Comparison of ENCODE assay signal across 8 mouse cellular contexts in genomic region chr11:35893018-35893421, GRCm38 (mm10). TPM values are rescaled to one million over a fixed set of nuclear protein-coding genes. Genes with fewer than 3 reads are reported as not detected.
DNase-seq lines count a peak whose midpoint lies in the region; ATAC-seq and TF ChIP-seq lines count a peak whose summit lies in the region.

No protein-coding gene starts in this region.

- H3K4me1 ChIP-seq in embryonic facial prominence, embryonic 10.5 days, result peaks cover 20% of the 10 kb centered on the region
- peaks cover 12% of the 10 kb centered on the region for H3K4me1 ChIP-seq in heart, postnatal 0 days (ENCODE audit: control insufficient read depth, insufficient read depth)

- no peak for TF ChIP-seq EP300 in heart, postnatal 0 days (IDR thresholded peaks at IDR 0.05; ENCODE audit: low read depth)

- H3K9ac ChIP-seq in heart, postnatal 0 days (replicated peaks; ENCODE audit: low read depth, low read length), result no peak overlapping the region; the same call in 1 of the 2 replicates

- H3K27ac ChIP-seq in gastrocnemius, adult 2 months, result no peak overlapping the region; the same call in 1 of the 2 replicates
- peak overlapping the region; percentile 70 for H3K27ac ChIP-seq in embryonic facial prominence, embryonic 10.5 days (replicated peaks)
- H3K27ac ChIP-seq in heart, postnatal 0 days (ENCODE audit: low read depth), result peak overlapping the region; percentile 33; the same call in 1 of the 2 replicates

- peak overlapping the region; percentile 13; the same call in 1 of the 2 replicates for H3K4me2 ChIP-seq in heart, postnatal 0 days (ENCODE audit: low read depth, low read length)

- intact Hi-C loops in gastrocnemius, adult 2 months (cut with DNase I), result no loop called here
- intact Hi-C loops in gastrocnemius, postnatal 36 days (cut with DNase I), result no loop called here

- no peaks in the 10 kb centered on the region for H3K27me3 ChIP-seq in embryonic facial prominence, embryonic 10.5 days (replicated peaks; ENCODE audit: low read depth, poor library complexity, severe bottlenecking)
- no peaks in the 10 kb centered on the region for H3K27me3 ChIP-seq in heart, postnatal 0 days (ENCODE audit: control insufficient read depth, insufficient read depth, low read length)

- peak; percentile 72 for ATAC-seq in heart, postnatal 0 days (ENCODE audit: insufficient read depth, low read depth)
- ATAC-seq in megakaryocyte, adult 5-6 weeks (ENCODE audit: poor library complexity, severe bottlenecking), result no peak

- WGBS in embryonic facial prominence, embryonic 10.5 days, result 34% methylated on average over 10 of the region's 10 CpGs
- 7% methylated on average over 10 of the region's 10 CpGs for WGBS in heart, postnatal 0 days

- H3K9me3 ChIP-seq in embryonic facial prominence, embryonic 10.5 days, result no peaks in the 10 kb centered on the region
- H3K9me3 ChIP-seq in heart, postnatal 0 days (replicated peaks; ENCODE audit: control insufficient read depth, low read length), result no peaks in the 10 kb centered on the region

- H3K4me3 ChIP-seq in gastrocnemius, adult 2 months, result peak overlapping the region; percentile 39
- no peak overlapping the region for H3K4me3 ChIP-seq in embryonic facial prominence, embryonic 10.5 days
- H3K4me3 ChIP-seq in heart, postnatal 0 days (ENCODE audit: low read depth, low read length), result no peak overlapping the region

- no peak for TF ChIP-seq CTCF in gastrocnemius, adult 2 months (IDR thresholded peaks at IDR 0.05)
- TF ChIP-seq CTCF in heart, postnatal 0 days (IDR thresholded peaks at IDR 0.05; ENCODE audit: low read depth), result no peak

- H3K36me3 ChIP-seq in embryonic facial prominence, embryonic 10.5 days (replicated peaks), result peaks cover 30% of the 10 kb centered on the region
- no peaks in the 10 kb centered on the region for H3K36me3 ChIP-seq in heart, postnatal 0 days (replicated peaks; ENCODE audit: control insufficient read depth, insufficient read depth, low read length)

- DNase-seq in gastrocnemius, adult 2 months, result no peak
- no peak for DNase-seq in gastrocnemius, postnatal 36 days
- DNase-seq in embryonic facial prominence, embryonic 10.5 days (ENCODE audit: low spot score), result no peak
- peak; percentile 48 for DNase-seq in heart, postnatal 0 days (ENCODE audit: low spot score)
- DNase-seq in lung, postnatal 14 days, result peak; percentile 5
- no peak for DNase-seq in thymus, postnatal 36 days
- no peak for DNase-seq in urinary bladder, postnatal 36 days (ENCODE audit: low spot score in 2 of 2)

RNA-seq across cellular contexts. Expression of gene Rars, which starts 58.7 kb away (rescaled TPM):
- total RNA-seq in gastrocnemius, adult 2 months (2021), result 10 to 100 TPM; 40.7 to 43.1 TPM
- total RNA-seq in gastrocnemius, postnatal 36 days (2021), result 10 to 100 TPM; 39.3 to 42.6 TPM
- polyA plus RNA-seq in embryonic facial prominence, embryonic 10.5 days (2016; fragmentation: Nextera tagmentation; extraction: Ambion mirVana), result 110 and 115 TPM in 2 replicates
- 16.9 and 22.7 TPM in 2 replicates for total RNA-seq in heart, postnatal 0 days (2014; rRNA removed; ENCODE audit: low replicate concordance)
- polyA plus RNA-seq in heart, postnatal 0 days (2015; fragmentation: Nextera tagmentation; extraction: Ambion mirVana), result 38.0 and 38.7 TPM in 2 replicates
- 60.7 and 63.5 TPM in 2 replicates for total RNA-seq in megakaryocyte, adult 5-6 weeks (2015)
- 52.0 and 60.3 TPM in 2 replicates for total RNA-seq in megakaryocyte, adult 5-6 weeks (2017)

Comparison
In these comparisons a context has a peak if more than half of its experiments do, and no peak if none do; other contexts are left out.
1. DNase-seq: peak in heart, postnatal 0 days (single experiment) and lung, postnatal 14 days (single experiment); none in gastrocnemius, adult 2 months (single experiment), gastrocnemius, postnatal 36 days (0 of 2), embryonic facial prominence, embryonic 10.5 days (single experiment), thymus, postnatal 36 days (0 of 2) and urinary bladder, postnatal 36 days (0 of 2).